Mouse (Mus musculus) C2C12 (cell line): ENCODE measurements around the gene Ptpn18. TPM values are rescaled to one million over a fixed set of nuclear protein-coding genes. Genes with fewer than 3 reads are reported as not detected.

ENCODE experiments used
- H3K27me3 ChIP-seq: one replicate; pipeline ENCODE4 v1.6.1; 2011; ENCODE audit not compliant: control insufficient read depth, insufficient read depth, insufficient read length
- H3K36me3 ChIP-seq: one replicate; pipeline ENCODE4 v1.6.1; 2011; ENCODE audit not compliant: control insufficient read depth, insufficient read depth
- H3K4me3 ChIP-seq: one replicate; pipeline ENCODE4 v1.5.1; 2011; ENCODE audit warnings: mild to moderate bottlenecking, control low read depth; ENCODE audit not compliant: poor library complexity, insufficient read depth, severe bottlenecking
- H3K79me2 ChIP-seq: one replicate; pipeline ENCODE4 v1.6.1; 2011; ENCODE audit not compliant: control insufficient read depth, insufficient read depth
- H3K79me3 ChIP-seq: one replicate; pipeline ENCODE4 v1.6.1; 2011; ENCODE audit warnings: low read depth, control low read depth
- H3ac ChIP-seq: one replicate; pipeline ENCODE3; 2011; ENCODE audit warnings: low read depth; ENCODE audit not compliant: control insufficient read depth, insufficient read length
- CEBPB ChIP-seq: IDR thresholded peaks from one replicate; pipeline ENCODE4 v1.6.1; 2011; ENCODE audit warnings: low read depth, mild to moderate bottlenecking, control low read depth, moderate library complexity
- CTCF ChIP-seq: IDR thresholded peaks from one replicate; pipeline ENCODE4 v1.5.1; 2011; ENCODE audit not compliant: control insufficient read depth, insufficient read depth, insufficient read length
- FOSL1 ChIP-seq: IDR thresholded peaks from one replicate; pipeline ENCODE4 v1.8.0; 2011; ENCODE audit warnings: mild to moderate bottlenecking, low read length; ENCODE audit not compliant: poor library complexity, insufficient read depth, severe bottlenecking
- MAX ChIP-seq: IDR thresholded peaks from one replicate; pipeline ENCODE4 v1.6.1; 2011; ENCODE audit warnings: mild to moderate bottlenecking, control low read depth
- MYOD1 ChIP-seq: IDR thresholded peaks from one replicate; pipeline ENCODE4 v1.6.1; 2011; ENCODE audit warnings: low read depth; ENCODE audit not compliant: control insufficient read depth, insufficient read length
- MYOG ChIP-seq: IDR thresholded peaks from one replicate; pipeline ENCODE4 v1.6.1; 2011; ENCODE audit not compliant: control insufficient read depth, insufficient read length; ENCODE audit errors: extremely low read depth
- USF1 ChIP-seq: IDR thresholded peaks from one replicate; pipeline ENCODE4 v1.6.1; 2011; ENCODE audit warnings: low read depth, mild to moderate bottlenecking, control low read depth, moderate library complexity
- polyA plus RNA-seq: library from polyadenylated mRNA; unstranded; fragments of >200 nt; fragmentation: generic; extraction: Trizol; gene quantifications from one replicate; pipeline ENCODE4 v1.2.1, GENCODE M21; 2012; ENCODE audit warnings: missing spikeins

The Ptpn18 gene
- polyA plus RNA-seq, 1 experiment: not detected

DNA sequence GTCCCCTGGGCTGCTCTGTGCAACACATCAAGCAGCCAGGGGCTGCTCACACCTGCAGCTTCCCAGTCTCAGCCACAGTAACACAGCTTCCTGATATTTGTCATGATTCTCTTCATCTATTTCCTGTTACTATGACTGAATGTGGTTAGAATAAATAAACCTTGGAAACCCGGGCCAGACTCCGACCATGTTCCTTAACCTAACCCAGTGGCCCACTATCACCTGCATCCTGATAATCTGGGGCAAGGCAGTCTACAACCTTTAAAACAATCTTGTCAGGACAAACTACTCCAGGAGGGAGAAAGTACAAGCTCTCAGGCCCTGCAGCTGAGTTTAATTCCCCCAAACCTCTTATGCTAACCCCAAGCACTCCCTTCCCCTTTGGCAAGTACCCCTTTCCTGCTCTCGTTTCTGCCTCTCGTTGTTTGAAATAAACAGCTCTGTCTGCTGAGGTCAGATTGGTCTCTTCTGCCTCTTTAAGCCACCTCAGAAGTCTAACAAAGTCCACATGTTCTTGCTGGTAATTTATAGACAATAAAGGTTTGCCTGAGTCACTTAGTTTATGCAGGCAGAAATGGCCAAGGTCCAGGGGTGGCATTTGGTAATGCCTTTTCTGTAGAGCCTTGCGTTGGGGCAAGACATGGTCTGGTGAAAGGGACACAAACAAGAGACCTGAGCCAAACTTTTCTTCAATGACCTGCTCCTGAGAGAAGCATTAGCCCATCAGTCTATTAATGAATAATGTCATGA is 22.5 kb downstream of the Ptpn18 start:
- Histone ChIP-seq H3K79me2 (no peaks in the 10 kb centered on the region), H3K27me3 (peaks cover 14% of the 10 kb centered on the region), H3K4me3 (no peak overlapping the region), H3K79me3 (no peaks in the 10 kb centered on the region), H3ac (no peak overlapping the region), H3K36me3 (no peaks in the 10 kb centered on the region)
- no peak for TF ChIP-seq CEBPB

- H3K27me3 ChIP-seq: peaks cover 9% of the 10 kb centered on the region
- no peak overlapping the region for H3K4me3 ChIP-seq
- no peak overlapping the region for H3ac ChIP-seq
- no peak for TF ChIP-seq MAX
- no peak for TF ChIP-seq USF1
- TF ChIP-seq MYOG: no peak
- TF ChIP-seq MYOD1: no peak
- TF ChIP-seq CEBPB: no peak
- TF ChIP-seq CTCF: no peak
- TF ChIP-seq FOSL1: no peak
- no peaks in the 10 kb centered on the region for H3K36me3 ChIP-seq
- H3K79me3 ChIP-seq: no peaks in the 10 kb centered on the region
- no peaks in the 10 kb centered on the region for H3K79me2 ChIP-seq
These were observed 24.9 kb downstream of the Ptpn18 start for GRCm38 (mm10) chr1:34484470-34484869.

DNA sequence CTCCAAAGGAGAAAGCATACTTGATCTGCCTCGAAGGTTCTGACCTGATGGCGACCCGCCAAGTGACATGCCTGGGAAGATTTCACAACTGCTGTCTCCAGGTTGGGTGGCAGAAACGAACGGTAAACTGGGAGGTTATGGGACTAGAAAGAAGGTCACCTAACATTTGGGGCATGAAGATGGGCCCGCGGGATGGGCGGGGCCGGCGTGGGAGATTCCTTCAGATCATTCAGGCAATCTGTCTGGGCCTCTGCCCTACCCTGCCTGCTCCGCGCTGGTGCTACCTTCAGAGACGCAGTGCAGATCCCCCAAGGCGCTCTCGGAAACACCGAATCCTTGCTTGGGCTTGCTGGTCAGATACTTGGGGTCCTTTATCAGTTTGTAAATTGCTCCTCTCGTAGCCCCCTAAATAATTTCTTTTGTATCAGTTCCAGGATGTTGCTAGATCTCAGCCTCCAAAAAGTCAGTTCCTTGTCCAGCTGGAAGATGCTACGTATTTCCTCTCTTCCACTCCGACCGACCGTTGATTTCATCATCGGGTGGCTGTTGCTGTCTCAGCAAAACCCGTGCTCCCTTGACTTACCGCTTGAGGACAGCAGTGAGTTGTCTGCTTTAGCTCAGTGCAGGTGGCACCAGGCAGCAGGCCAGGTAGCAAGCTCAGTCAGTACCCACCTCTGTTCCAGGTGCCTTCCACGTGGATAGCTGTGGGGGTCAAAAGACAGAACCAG is 26.1 kb downstream of the Ptpn18 start:
- Histone ChIP-seq H3K36me3 (no peaks in the 10 kb centered on the region), H3K79me2 (no peaks in the 10 kb centered on the region), H3K79me3 (no peaks in the 10 kb centered on the region), H3K4me3 (no peak overlapping the region), H3ac (no peak overlapping the region), H3K27me3 (peaks cover 8% of the 10 kb centered on the region)
- no peak for TF ChIP-seq FOSL1
- no peak for TF ChIP-seq MYOG
- no peak for TF ChIP-seq MYOD1
- no peak for TF ChIP-seq CEBPB
- no peak for TF ChIP-seq MAX
- TF ChIP-seq CTCF: no peak
- no peak for TF ChIP-seq USF1

DNA sequence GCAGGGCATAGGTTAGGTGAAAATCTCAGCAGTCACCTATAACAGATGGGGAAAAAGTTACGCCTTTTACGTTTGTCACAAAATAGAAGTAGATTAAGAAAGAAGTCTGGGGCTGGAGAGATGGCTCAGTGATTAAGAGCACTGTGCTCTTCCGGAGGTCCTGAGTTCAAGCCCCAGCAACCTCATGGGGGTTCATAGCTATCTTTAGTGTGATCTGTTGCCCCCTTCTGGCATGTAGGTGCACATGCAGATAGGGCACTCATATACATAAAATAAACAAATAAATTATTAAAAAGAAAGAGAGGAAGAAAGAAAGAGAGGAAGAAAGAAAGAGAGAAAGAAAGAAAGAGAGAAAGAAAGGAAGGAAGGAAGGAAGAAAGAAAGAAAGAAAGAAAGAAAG is 27.8 kb downstream of the Ptpn18 start:
- no peak overlapping the region for H3K4me3 ChIP-seq
- no peaks in the 10 kb centered on the region for H3K36me3 ChIP-seq
- no peaks in the 10 kb centered on the region for H3K79me2 ChIP-seq
- H3K27me3 ChIP-seq: peaks cover 8% of the 10 kb centered on the region
- TF ChIP-seq CTCF (no peak), CEBPB (no peak), MAX (no peak)
- H3K79me3 ChIP-seq: no peaks in the 10 kb centered on the region
- no peak overlapping the region for H3ac ChIP-seq

GRCm38 (mm10) chr1:34489852-34490541 is 30.4 kb downstream of the Ptpn18 start:
- Histone ChIP-seq H3ac (no peak overlapping the region), H3K79me3 (no peaks in the 10 kb centered on the region), H3K27me3 (peaks cover 12% of the 10 kb centered on the region)

DNA sequence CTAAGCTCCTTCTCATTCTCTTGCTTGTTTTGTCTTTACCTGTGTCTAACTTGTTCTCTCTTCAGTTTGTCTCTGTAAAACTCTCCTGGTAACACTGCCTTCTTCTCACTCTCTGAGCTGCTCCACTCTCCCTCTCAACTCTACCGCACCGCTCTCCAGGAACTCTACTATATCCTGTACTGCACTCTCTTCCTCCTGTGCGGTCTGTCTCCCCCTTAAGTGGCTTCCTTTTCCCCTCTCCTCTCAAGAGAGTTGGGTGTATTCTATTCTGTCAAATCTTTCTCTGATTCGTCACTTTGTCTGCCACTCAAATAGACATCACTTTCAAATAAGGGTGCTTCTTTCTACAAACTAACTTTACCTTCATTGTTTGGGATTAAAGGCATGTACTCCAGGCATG is 31.9 kb downstream of the Ptpn18 start:
- TF ChIP-seq MAX: no peak
- TF ChIP-seq CTCF: no peak
- no peak for TF ChIP-seq MYOD1
- TF ChIP-seq FOSL1: no peak
- TF ChIP-seq CEBPB: no peak
- no peak for TF ChIP-seq MYOG
- peaks cover 7% of the 10 kb centered on the region for H3K27me3 ChIP-seq
- no peaks in the 10 kb centered on the region for H3K36me3 ChIP-seq
- no peak overlapping the region for H3ac ChIP-seq
- no peaks in the 10 kb centered on the region for H3K79me2 ChIP-seq
- H3K79me3 ChIP-seq: no peaks in the 10 kb centered on the region
- no peak overlapping the region for H3K4me3 ChIP-seq

More at GRCm38 (mm10) chr1:34489852-34490541, 30.4 kb downstream of the Ptpn18 start:
- Histone ChIP-seq H3K79me2 (no peaks in the 10 kb centered on the region), H3K36me3 (no peaks in the 10 kb centered on the region), H3K4me3 (no peak overlapping the region)
- TF ChIP-seq MYOD1: no peak
- TF ChIP-seq CEBPB: no peak
- no peak for TF ChIP-seq MAX
- no peak for TF ChIP-seq MYOG
- no peak for TF ChIP-seq USF1
- TF ChIP-seq FOSL1: no peak
- TF ChIP-seq CTCF: no peak
